Mouse (Mus musculus) liver, embryonic 11.5 days (tissue): Measurements from ENCODE around the gene Samd4. TPM values are rescaled to one million over a fixed set of nuclear protein-coding genes. Genes with fewer than 3 reads are reported as not detected.

Source experiments
- ATAC-seq: fragments of 200-750 bp; cut with Nextera tagmentation; replicated peaks from 2 replicates; pipeline ENCODE4 v1.8.0; 2017; ENCODE audit warnings: moderate number of reproducible peaks, mild to moderate bottlenecking, moderate TSS enrichment, moderate library complexity; ENCODE audit not compliant: low FRiP score
- DNase-seq: peaks from one replicate; pipeline ENCODE4 v3.0.0-alpha.2; 2017; ENCODE audit warnings: low spot score
- H3K27ac ChIP-seq: fragments of 300-500 bp; sonication (generic); 2 replicates; pipeline ENCODE4 v1.5.1; 2014; ENCODE audit warnings: mild to moderate bottlenecking, low read depth, low read length, control low read depth
- H3K27me3 ChIP-seq: fragments of 300-500 bp; sonication (generic); replicated peaks from 2 replicates; pipeline ENCODE4 v1.6.1; 2014; ENCODE audit warnings: low read length, mixed read lengths; ENCODE audit not compliant: control insufficient read depth, insufficient read depth
- H3K36me3 ChIP-seq: fragments of 300-500 bp; sonication (generic); 2 replicates; pipeline ENCODE4 v1.6.1; 2014; ENCODE audit warnings: mild to moderate bottlenecking, low read length, moderate library complexity, mixed read lengths; ENCODE audit not compliant: control insufficient read depth, insufficient read depth
- H3K4me1 ChIP-seq: fragments of 300-500 bp; sonication (generic); replicated peaks from 2 replicates; pipeline ENCODE4 v1.6.1; 2014; ENCODE audit warnings: low read length, mixed read lengths; ENCODE audit not compliant: control insufficient read depth, insufficient read depth
- H3K4me2 ChIP-seq: fragments of 300-500 bp; sonication (generic); 2 replicates; pipeline ENCODE4 v1.6.1; 2014; ENCODE audit warnings: mild to moderate bottlenecking, control low read depth, moderate library complexity
- H3K4me3 ChIP-seq: fragments of 300-500 bp; sonication (generic); 2 replicates; pipeline ENCODE4 v1.5.1; 2014; ENCODE audit warnings: low read depth, low read length, control low read depth
- H3K9ac ChIP-seq: fragments of 300-500 bp; sonication (generic); 2 replicates; pipeline ENCODE4 v1.6.1; 2014; ENCODE audit warnings: low read depth, low read length, control low read depth
- H3K9me3 ChIP-seq: fragments of 300-500 bp; sonication (generic); 2 replicates; pipeline ENCODE4 v1.6.1; 2016; ENCODE audit warnings: low read length, inconsistent platforms, mixed read lengths; ENCODE audit not compliant: control insufficient read depth
- WGBS: fragments of 180-500 bp; shearing (Covaris S2); extraction: QIAGEN DNeasy Blood & Tissue Kit; methylation state at CpG from one replicate; pipeline ENCODE4 v1.1.7; 2014; 5-methylcytosine and 5-hydroxymethylcytosine counted together
- polyA plus RNA-seq: library from polyadenylated mRNA; unstranded; fragments of >200 nt; fragmentation: Nextera tagmentation; extraction: Ambion mirVana; gene quantifications from 2 replicates; pipeline ENCODE4 v1.2.1, GENCODE M21; 2014

Gene Samd4
- polyA plus RNA-seq, 1 experiment from 2014 or later: 1.1 TPM

DNA sequence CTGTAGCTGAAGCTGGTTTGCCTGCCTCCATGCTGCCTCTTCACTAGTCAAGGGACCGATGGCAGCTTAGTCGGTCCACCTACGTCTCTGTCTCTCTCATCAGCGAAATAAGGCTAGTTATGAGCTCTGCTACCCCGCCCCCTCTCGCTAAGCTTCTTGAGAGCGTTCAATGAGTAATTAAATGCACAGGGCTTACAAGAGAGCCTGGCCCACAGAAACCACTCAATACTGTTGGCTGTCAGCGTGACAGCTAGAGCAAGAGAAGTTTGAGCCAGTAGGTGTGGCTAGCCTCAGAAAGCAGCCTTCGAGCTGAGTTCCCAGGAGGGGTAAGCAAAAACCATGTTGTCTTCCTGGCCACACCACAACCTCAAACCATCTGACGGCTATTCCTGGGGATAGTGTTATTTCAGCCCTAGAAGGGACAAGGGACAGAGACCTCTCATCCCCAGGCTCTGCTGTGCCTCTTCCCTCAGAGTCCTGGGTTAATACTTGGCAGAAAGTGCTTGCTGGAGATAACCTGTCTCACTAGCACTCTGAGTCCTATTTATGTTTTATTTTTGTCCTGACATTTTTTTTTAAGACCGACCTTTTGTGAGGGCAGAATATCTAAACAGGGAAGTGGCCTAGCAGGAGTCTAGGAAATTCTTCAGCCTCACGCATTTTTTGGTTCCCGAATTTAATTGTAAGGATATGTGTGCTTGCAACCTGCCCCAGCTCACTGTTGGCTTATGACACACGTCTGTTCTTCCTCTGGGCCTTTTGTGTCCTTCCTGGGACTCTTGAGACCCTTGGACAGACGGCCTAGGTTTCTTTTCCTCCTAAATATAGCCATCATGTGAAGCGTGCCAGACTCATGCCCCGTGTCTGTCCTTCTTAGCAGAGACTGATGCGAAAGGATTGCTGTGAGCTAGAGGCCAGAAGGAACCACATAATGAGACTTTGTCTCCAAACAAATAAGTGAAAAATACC, 128.8 kb downstream of the Samd4 start:
- H3K4me3 ChIP-seq: no peak overlapping the region

DNA sequence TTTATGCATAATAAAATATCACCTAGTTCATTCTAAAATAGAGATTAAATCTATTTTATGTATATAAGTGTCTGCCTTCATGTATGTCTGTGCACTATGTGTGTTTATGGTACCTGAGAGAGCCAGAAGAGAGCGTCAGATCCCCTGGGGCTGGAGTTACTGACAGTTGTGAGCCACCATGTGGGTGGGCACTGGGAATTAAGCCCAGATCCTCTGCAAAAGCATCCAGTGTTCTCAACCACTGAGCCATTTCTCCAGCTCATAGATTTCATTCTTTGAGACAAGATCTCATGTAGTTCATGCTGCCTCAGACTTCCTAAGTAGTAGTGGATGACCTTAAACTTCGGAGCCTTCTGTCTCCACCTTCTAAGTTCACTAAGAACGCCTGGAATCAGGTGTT, 133.0 kb downstream of the Samd4 start:
- H3K27me3 ChIP-seq: no peaks in the 10 kb centered on the region
- H3K4me3 ChIP-seq: no peak overlapping the region
- H3K9ac ChIP-seq: no peak overlapping the region
- H3K27ac ChIP-seq: no peak overlapping the region
- no peaks in the 10 kb centered on the region for H3K36me3 ChIP-seq
- no peak overlapping the region for H3K4me2 ChIP-seq
- H3K9me3 ChIP-seq: no peaks in the 10 kb centered on the region
- DNase-seq (no peak), ATAC-seq (no peak)
- 81% methylated on average over 3 of the region's 3 CpGs for WGBS
- no peaks in the 10 kb centered on the region for H3K4me1 ChIP-seq

More for the DNA sequence above, 128.8 kb downstream of the Samd4 start:
- H3K4me2 ChIP-seq: no peak overlapping the region
- DNase-seq (no peak), ATAC-seq (no peak)
- 61% methylated on average over 18 of the region's 18 CpGs for WGBS
- no peaks in the 10 kb centered on the region for H3K36me3 ChIP-seq
- no peak overlapping the region for H3K27ac ChIP-seq
- H3K9me3 ChIP-seq: no peaks in the 10 kb centered on the region
- H3K9ac ChIP-seq: no peak overlapping the region
- H3K27me3 ChIP-seq: no peaks in the 10 kb centered on the region
- no peaks in the 10 kb centered on the region for H3K4me1 ChIP-seq

DNA sequence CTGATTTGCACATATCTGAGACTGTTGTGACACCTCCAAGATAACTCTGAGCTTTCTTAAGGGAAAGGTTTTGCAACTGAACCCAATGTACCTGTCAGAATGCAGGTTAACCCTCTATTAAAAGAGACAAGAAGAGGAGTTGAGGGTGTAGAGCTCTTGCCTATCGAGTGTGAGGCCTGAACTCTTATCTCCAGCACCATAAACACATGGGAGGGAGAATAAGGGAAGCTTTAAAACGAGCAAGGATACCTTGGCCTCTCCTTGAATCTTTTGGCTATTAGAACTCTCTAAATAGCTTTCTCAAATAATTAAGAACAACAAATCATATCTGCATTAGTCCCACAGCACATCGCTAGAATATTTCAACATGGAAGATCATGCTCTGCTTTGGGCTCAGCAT, 135.0 kb downstream of the Samd4 start:
- H3K4me1 ChIP-seq: no peaks in the 10 kb centered on the region
- H3K27me3 ChIP-seq: no peaks in the 10 kb centered on the region
- 56% methylated on average over 3 of the region's 3 CpGs for WGBS
- no peak overlapping the region for H3K4me3 ChIP-seq
- no peaks in the 10 kb centered on the region for H3K9me3 ChIP-seq
- H3K4me2 ChIP-seq: no peak overlapping the region
- H3K9ac ChIP-seq: no peak overlapping the region
- no peak overlapping the region for H3K27ac ChIP-seq
- DNase-seq (no peak), ATAC-seq (no peak)
- no peaks in the 10 kb centered on the region for H3K36me3 ChIP-seq

DNA sequence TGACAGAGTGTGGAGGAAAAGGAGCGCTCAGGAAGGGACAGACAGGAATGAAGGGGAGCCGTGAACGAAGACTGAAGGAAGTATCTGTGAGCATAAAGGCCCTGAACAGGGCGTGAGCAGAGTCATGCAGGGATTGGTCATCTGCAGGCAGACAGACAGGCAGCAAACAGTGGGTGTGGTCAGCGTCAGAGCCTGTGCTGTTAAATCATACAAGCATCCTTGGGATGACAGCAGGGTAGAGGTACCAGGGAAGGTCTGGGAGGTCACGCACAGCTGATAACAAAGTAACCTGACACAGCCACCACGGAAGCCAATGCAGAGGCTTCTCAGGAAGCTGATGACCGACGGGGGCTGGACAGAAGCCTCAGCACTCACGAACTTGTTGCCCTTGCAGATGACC, 138.2 kb downstream of the Samd4 start:
- 31% methylated on average over 10 of the region's 10 CpGs for WGBS
- ATAC-seq: no peak
- H3K27me3 ChIP-seq: no peaks in the 10 kb centered on the region
- no peaks in the 10 kb centered on the region for H3K9me3 ChIP-seq
- H3K4me1 ChIP-seq: no peaks in the 10 kb centered on the region
- H3K4me3 ChIP-seq: no peak overlapping the region
- no peak overlapping the region for H3K27ac ChIP-seq
- H3K9ac ChIP-seq: no peak overlapping the region
- H3K4me2 ChIP-seq: no peak overlapping the region
- no peaks in the 10 kb centered on the region for H3K36me3 ChIP-seq
- no peak for DNase-seq

DNA sequence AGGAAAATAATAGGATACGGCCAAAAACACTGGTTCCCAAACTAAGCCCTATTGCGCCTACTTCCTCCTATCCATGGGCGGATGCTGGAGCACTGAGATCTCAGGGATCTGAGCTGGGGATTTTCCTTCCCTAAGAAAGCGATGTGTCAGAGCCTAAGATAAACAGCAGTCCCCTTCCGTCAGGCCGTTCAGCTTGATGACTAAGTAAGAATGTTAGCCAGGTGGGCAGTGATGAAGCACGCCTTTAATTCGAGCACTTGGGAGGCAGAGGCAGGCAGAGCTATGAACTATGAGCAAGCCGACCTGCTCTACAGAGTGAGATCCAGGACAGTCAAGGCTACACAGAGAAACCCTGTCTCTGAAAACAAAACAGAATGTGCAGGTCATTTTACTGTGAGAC, 140.9 kb downstream of the Samd4 start:
- Histone ChIP-seq H3K4me3 (no peak overlapping the region), H3K4me1 (no peaks in the 10 kb centered on the region), H3K9me3 (no peaks in the 10 kb centered on the region), H3K36me3 (no peaks in the 10 kb centered on the region), H3K27ac (no peak overlapping the region), H3K4me2 (no peak overlapping the region), H3K27me3 (no peaks in the 10 kb centered on the region), H3K9ac (no peak overlapping the region)
- 86% methylated on average over 9 of the region's 9 CpGs for WGBS
- DNase-seq (no peak), ATAC-seq (no peak)

DNA sequence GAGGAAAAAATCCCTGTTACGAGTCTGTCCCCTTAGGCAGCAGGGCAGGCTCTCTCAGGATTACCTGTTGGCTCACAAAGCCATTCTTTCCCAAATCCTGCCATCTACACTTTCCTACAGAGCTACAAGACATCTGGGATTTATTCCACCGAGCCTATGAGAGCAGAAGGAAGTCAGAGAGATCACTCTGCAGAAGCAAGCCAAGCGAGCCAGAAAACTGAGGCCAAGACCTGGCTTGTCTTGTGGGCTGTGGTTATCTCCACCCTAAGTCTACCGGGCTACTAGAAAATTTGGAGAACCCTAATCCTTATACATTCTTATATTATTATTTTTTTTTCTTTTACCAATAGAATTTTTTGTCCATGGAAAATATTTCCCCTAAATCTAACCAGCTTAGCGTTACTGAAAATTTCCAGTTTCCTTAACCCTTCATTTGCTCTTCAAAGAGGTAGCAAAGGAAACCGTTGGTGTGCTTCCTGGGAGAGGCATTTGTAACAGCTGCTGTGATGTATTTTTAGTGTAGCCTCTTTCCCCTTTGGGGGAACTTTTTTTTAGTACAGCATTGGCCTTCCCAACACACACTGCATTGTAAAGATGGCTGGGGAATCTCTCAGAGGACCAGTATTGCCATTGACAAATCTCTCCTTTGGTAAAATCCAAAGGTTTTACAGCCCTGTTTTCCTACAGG, 144.9 kb downstream of the Samd4 start:
- Histone ChIP-seq H3K9ac (no peak overlapping the region), H3K27me3 (no peaks in the 10 kb centered on the region), H3K4me1 (no peaks in the 10 kb centered on the region), H3K27ac (no peak overlapping the region), H3K4me2 (no peak overlapping the region), H3K9me3 (no peaks in the 10 kb centered on the region), H3K4me3 (no peak overlapping the region), H3K36me3 (no peaks in the 10 kb centered on the region)
- DNase-seq (no peak), ATAC-seq (no peak)
- 58% methylated on average over 6 of the region's 6 CpGs for WGBS

DNA sequence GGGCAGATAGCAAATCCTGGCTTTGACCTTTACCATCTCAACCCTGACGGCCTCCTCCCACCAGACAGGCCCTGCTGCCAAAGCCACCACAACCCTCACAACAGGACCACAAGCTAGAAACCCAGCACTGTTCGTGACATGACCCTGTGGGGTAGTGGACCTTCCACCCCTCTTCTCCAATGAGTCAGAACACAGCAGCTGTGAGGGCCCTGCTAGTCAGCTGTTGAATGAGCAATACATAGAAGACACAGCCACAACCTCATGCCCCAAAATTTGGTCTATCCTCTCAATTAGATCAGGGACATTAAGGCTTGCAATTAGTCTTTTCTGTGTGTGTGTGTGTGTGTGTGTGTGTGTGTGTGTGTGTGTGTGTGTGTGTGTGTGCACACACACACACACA, 148.9 kb downstream of the Samd4 start:
- DNase-seq (no peak), ATAC-seq (no peak)
- Histone ChIP-seq H3K9me3 (no peaks in the 10 kb centered on the region), H3K36me3 (no peaks in the 10 kb centered on the region), H3K4me2 (no peak overlapping the region), H3K27me3 (no peaks in the 10 kb centered on the region), H3K4me3 (no peak overlapping the region), H3K4me1 (no peaks in the 10 kb centered on the region), H3K27ac (no peak overlapping the region), H3K9ac (no peak overlapping the region)
- WGBS: 61% methylated on average over 2 of the region's 2 CpGs

DNA sequence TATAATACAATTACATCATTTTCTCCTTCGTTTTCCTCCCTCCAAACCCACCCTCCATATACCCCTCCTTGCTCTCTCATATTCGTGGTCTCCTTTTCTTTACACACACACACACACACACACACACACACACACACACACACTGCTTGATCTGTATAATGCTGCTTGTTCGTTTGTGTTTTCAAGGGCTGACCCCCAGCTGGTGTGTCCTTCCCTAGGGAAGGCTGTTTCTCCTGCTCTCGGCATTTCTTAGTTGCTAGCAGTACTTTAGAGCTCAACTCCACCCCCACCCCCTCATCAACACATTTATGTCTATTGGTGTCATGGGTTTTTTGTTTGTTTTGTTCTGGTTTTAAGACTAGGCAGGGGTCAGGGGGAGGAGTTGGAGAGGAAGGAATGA, 149.5 kb downstream of the Samd4 start:
- WGBS: 64% methylated on average over 4 of the region's 4 CpGs
- Histone ChIP-seq H3K4me3 (no peak overlapping the region), H3K4me1 (no peaks in the 10 kb centered on the region), H3K36me3 (no peaks in the 10 kb centered on the region), H3K9ac (no peak overlapping the region), H3K9me3 (no peaks in the 10 kb centered on the region), H3K27me3 (no peaks in the 10 kb centered on the region), H3K4me2 (no peak overlapping the region), H3K27ac (no peak overlapping the region)
- no peak for DNase-seq
- no peak for ATAC-seq
